Mouse (Mus musculus) small intestine, adult 2 months (tissue): ENCODE measurements at regions not wholly inside any gene's neighbourhood (a gene's known extent, or its start where the extent isn't known, plus 50 kb on each side); places are given as distances from the start of the nearest gene placed in this dataset.

Source experiments
- H3K27ac ChIP-seq: fragments of 200-500 bp; 2 replicates; pipeline ENCODE4 v1.5.1; 2012; ENCODE audit warnings: low read depth, low read length, control low read depth, inconsistent platforms; ENCODE audit not compliant: insufficient read depth
- H3K27me3 ChIP-seq: fragments of 200-500 bp; 2 replicates; pipeline ENCODE4 v1.6.1; 2012; ENCODE audit warnings: mild to moderate bottlenecking, moderate library complexity, low read length, inconsistent platforms; ENCODE audit not compliant: control insufficient read depth, insufficient read depth
- H3K36me3 ChIP-seq: fragments of 200-500 bp; 2 replicates; pipeline ENCODE4 v1.6.1; 2012; ENCODE audit warnings: mild to moderate bottlenecking, low read length, control low read depth, inconsistent platforms; ENCODE audit not compliant: control insufficient read depth, insufficient read depth
- H3K4me1 ChIP-seq: fragments of 200-500 bp; 2 replicates; pipeline ENCODE4 v1.6.1; 2012; ENCODE audit warnings: low read length, inconsistent platforms, mixed read lengths; ENCODE audit not compliant: control insufficient read depth, insufficient read depth, insufficient read length
- H3K4me3 ChIP-seq: fragments of 200-500 bp; 2 replicates; pipeline ENCODE4 v1.5.1; 2012; ENCODE audit warnings: low read depth, mild to moderate bottlenecking, control low read depth, inconsistent platforms, low read length, moderate library complexity
- CTCF ChIP-seq: fragments of 200-500 bp; IDR thresholded peaks from 2 replicates; pipeline ENCODE4 v1.5.1; 2012; ENCODE audit warnings: low read depth, mild to moderate bottlenecking, control low read depth, inconsistent platforms, low read length, moderate library complexity, mixed read lengths; ENCODE audit not compliant: insufficient replicate concordance, insufficient read length; ENCODE audit errors: extremely low read depth
- POLR2A ChIP-seq: fragments of 200-500 bp; IDR thresholded peaks from 2 replicates; pipeline ENCODE4 v1.6.1; 2012; ENCODE audit warnings: low read depth, mild to moderate bottlenecking, control low read depth, inconsistent platforms, low read length, moderate library complexity
- WGBS: fragments of 180-500 bp; shearing (Covaris S2); methylation state at CpG from one replicate; pipeline ENCODE4 v1.1.7; 2018; 5-methylcytosine and 5-hydroxymethylcytosine counted together

DNA sequence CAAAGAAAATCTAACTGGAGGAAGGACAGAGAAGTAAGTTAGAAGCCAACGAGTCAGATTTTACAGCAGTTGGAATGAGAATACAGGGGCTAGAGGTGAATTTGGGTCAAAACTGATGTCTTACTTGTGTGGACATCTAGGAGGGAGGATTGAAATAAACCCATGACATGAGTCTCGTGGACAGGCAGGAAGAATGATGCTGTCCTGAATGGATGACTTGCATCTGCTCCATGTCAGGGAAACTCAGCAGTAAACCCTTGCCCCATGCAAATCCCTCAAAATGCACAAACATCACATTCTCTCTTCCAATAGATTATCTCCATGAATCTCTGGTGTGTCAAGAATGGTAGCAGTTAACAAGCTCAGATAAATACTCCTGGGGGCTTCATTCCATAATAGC is 729.1 kb downstream of the Dhx35 start:
- no peaks in the 10 kb centered on the region for H3K36me3 ChIP-seq

GRCm38 (mm10) chr2:159534951-159535350 is 740.3 kb downstream of the Dhx35 start:
- Histone ChIP-seq H3K27me3 (no peaks in the 10 kb centered on the region), H3K4me3 (no peak overlapping the region), H3K4me1 (no peaks in the 10 kb centered on the region), H3K36me3 (no peaks in the 10 kb centered on the region), H3K27ac (no peak overlapping the region)
- WGBS = 51% methylated on average over 2 of the region's 2 CpGs
- TF ChIP-seq POLR2A (no peak), CTCF (no peak)

More for the DNA sequence above, 729.1 kb downstream of the Dhx35 start:
- Histone ChIP-seq H3K27ac (no peak overlapping the region), H3K4me3 (no peak overlapping the region), H3K4me1 (no peaks in the 10 kb centered on the region), H3K27me3 (no peaks in the 10 kb centered on the region)
- WGBS = 72% methylated on average over 2 of the region's 2 CpGs
- TF ChIP-seq CTCF (no peak), POLR2A (no peak)

GRCm38 (mm10) chr2:159539261-159539660 is 744.7 kb downstream of the Dhx35 start:
- H3K4me3 ChIP-seq = no peak overlapping the region
- no peaks in the 10 kb centered on the region for H3K27me3 ChIP-seq
- TF ChIP-seq POLR2A = no peak
- TF ChIP-seq CTCF = no peak
- H3K36me3 ChIP-seq = no peaks in the 10 kb centered on the region
- no peaks in the 10 kb centered on the region for H3K4me1 ChIP-seq
- H3K27ac ChIP-seq = no peak overlapping the region

- no peak overlapping the region for H3K4me3 ChIP-seq
- no peak overlapping the region for H3K27ac ChIP-seq
- 76% methylated on average over 3 of the region's 3 CpGs for WGBS
- no peaks in the 10 kb centered on the region for H3K4me1 ChIP-seq
- H3K27me3 ChIP-seq = no peaks in the 10 kb centered on the region
- TF ChIP-seq POLR2A (no peak), CTCF (no peak)
- H3K36me3 ChIP-seq = no peaks in the 10 kb centered on the region
Measured at GRCm38 (mm10) chr2:159557567-159557966, 763.0 kb downstream of the Dhx35 start.

GRCm38 (mm10) chr2:159565255-159565654 is 768.7 kb downstream of the Gm826 start:
- Histone ChIP-seq H3K27me3 (no peaks in the 10 kb centered on the region), H3K4me3 (no peak overlapping the region), H3K4me1 (no peaks in the 10 kb centered on the region), H3K27ac (no peak overlapping the region), H3K36me3 (no peaks in the 10 kb centered on the region)
- 83% methylated on average over 4 of the region's 4 CpGs for WGBS
- TF ChIP-seq CTCF (no peak), POLR2A (no peak)

DNA sequence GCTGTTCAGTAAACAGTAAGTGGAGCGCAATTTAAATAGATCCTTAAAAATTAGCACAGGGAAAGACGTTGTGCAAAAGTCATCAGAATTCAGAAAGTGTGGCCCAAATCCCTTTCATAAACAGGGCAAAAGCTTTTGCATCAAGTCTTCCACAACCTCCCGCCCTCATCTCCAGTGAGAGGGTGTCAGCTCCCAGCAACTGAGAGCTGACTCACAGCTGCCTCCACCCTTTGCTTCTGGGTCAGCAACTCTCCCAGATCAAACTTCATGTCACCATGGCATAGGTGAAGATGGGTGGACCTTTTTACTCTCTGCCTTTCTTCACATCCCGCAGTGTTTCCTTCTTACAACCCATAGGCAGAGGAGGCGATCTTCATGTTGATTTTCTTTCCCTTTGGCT is 768.0 kb downstream of the Gm826 start:
- Histone ChIP-seq H3K36me3 (no peaks in the 10 kb centered on the region), H3K27ac (no peak overlapping the region), H3K4me1 (no peaks in the 10 kb centered on the region), H3K4me3 (no peak overlapping the region), H3K27me3 (no peaks in the 10 kb centered on the region)
- 78% methylated on average over 5 of the region's 5 CpGs for WGBS
- TF ChIP-seq CTCF = no peak
- TF ChIP-seq POLR2A = no peak

GRCm38 (mm10) chr2:159566461-159566860 is 767.5 kb downstream of the Gm826 start:
- no peaks in the 10 kb centered on the region for H3K36me3 ChIP-seq
- H3K27me3 ChIP-seq = no peaks in the 10 kb centered on the region
- no peaks in the 10 kb centered on the region for H3K4me1 ChIP-seq
- no peak for TF ChIP-seq CTCF
- TF ChIP-seq POLR2A = no peak
- 66% methylated on average over 5 of the region's 5 CpGs for WGBS
- no peak overlapping the region for H3K4me3 ChIP-seq
- H3K27ac ChIP-seq = no peak overlapping the region

GRCm38 (mm10) chr2:159568391-159568790 is 765.6 kb downstream of the Gm826 start:
- Histone ChIP-seq H3K27ac (no peak overlapping the region), H3K4me1 (no peaks in the 10 kb centered on the region), H3K27me3 (no peaks in the 10 kb centered on the region), H3K4me3 (no peak overlapping the region), H3K36me3 (no peaks in the 10 kb centered on the region)
- TF ChIP-seq CTCF (no peak), POLR2A (no peak)
- 78% methylated on average over 4 of the region's 4 CpGs for whole genome bisulfite sequencing
